Mouse (Mus musculus) left cerebral cortex, postnatal 10 days (tissue): Measurements from ENCODE around the gene Stat1. TPM values are rescaled to one million over a fixed set of nuclear protein-coding genes. Genes with fewer than 3 reads are reported as not detected.
A peak's percentile ranks its signal among the peaks of the same experiment; 100 is the strongest.

ENCODE experiments used
- DNase-seq, 2 experiments: peaks; one replicate each; pipeline ENCODE4 v3.0.0; 2021 to 2022; ENCODE audit warnings: low spot score in 2 of 2, mixed read lengths in 1 of 2; ENCODE audit errors: extremely low spot score in 1 of 2
- intact Hi-C: fragments of 180-260 bp; cut with DNase I; formaldehyde crosslinking; loops from one replicate; pipeline ENCODE4 v1.15.1; 2025
- total RNA-seq, 2 experiments: library from RNA; stranded (reverse); gene quantifications; 2 replicates each; pipeline ENCODE4 v1.2.3; 2021

Stat1 gene
- 10 to 100 TPM; 10.8 to 11.6 TPM for total RNA-seq

GRCm38 (mm10) chr1:52118860-52119591 lies at the start of gene Stat1:
TSS of gene Stat1 (plus strand) at chr1:52119440.
- intact Hi-C loops: no loop called here

GRCm38 (mm10) chr1:52079724-52080367 lies 39.4 kb upstream of the Stat1 start:
- intact Hi-C loops: loop anchor here (5.0 to 10.0 kb wide), 2 partner anchors 73 to 435 kb away; no protein-coding TSS in a partner anchor
- no peak for DNase-seq

More at GRCm38 (mm10) chr1:52118860-52119591, at the start of gene Stat1:
- peak; percentile 63 to 89 for DNase-seq

GRCm38 (mm10) chr1:52080375-52080774 lies 38.9 kb upstream of the Stat1 start:
- no peak for DNase-seq
- intact Hi-C loops: loop anchor here (5.0 to 10.0 kb wide), 2 partner anchors 73 to 436 kb away; no protein-coding TSS in a partner anchor

- no peak for DNase-seq
- intact Hi-C loops: loop anchor here (10.0 kb wide), 1 partner anchor 441 kb away; no protein-coding TSS in a partner anchor
Observed at GRCm38 (mm10) chr1:52086236-52086635, 33.0 kb upstream of the Stat1 start.

GRCm38 (mm10) chr1:52087128-52087527 lies 32.1 kb upstream of the Stat1 start:
- DNase-seq: no peak
- intact Hi-C loops: loop anchor here (10.0 kb wide), 1 partner anchor 442 kb away; no protein-coding TSS in a partner anchor

GRCm38 (mm10) chr1:52088634-52089033 lies 30.6 kb upstream of the Stat1 start:
- no peak for DNase-seq
- intact Hi-C loops: loop anchor here (10.0 kb wide), 1 partner anchor 444 kb away; no protein-coding TSS in a partner anchor

GRCm38 (mm10) chr1:52098618-52099232 lies 20.5 kb upstream of the Stat1 start:
- intact Hi-C loops: loop anchor here (1.0 to 5.0 kb wide), 2 partner anchors 94 to 431 kb away; no protein-coding TSS in a partner anchor

GRCm38 (mm10) chr1:52100496-52100895 lies 18.7 kb upstream of the Stat1 start:
- intact Hi-C loops: no loop called here
- DNase-seq: no peak

More at GRCm38 (mm10) chr1:52098618-52099232, 20.5 kb upstream of the Stat1 start:
- peak in 1 of 2 experiments; percentile 33 for DNase-seq

- no peak for DNase-seq
- intact Hi-C loops: no loop called here
Observed at GRCm38 (mm10) chr1:52102795-52103194, 16.4 kb upstream of the Stat1 start.

GRCm38 (mm10) chr1:52107206-52107605 lies 12.0 kb upstream of the Stat1 start:
- intact Hi-C loops: no loop called here
- no peak for DNase-seq

- intact Hi-C loops: no loop called here
- no peak for DNase-seq
Observed at GRCm38 (mm10) chr1:52111217-52111616, 8.0 kb upstream of the Stat1 start.

- intact Hi-C loops: no loop called here
- DNase-seq: no peak
Observed at GRCm38 (mm10) chr1:52112301-52112700, 6.9 kb upstream of the Stat1 start.

GRCm38 (mm10) chr1:52113067-52113665 lies 6.1 kb upstream of the Stat1 start:
- intact Hi-C loops: no loop called here
- no peak for DNase-seq

GRCm38 (mm10) chr1:52113666-52114069 lies 5.6 kb upstream of the Stat1 start:
- peak; percentile 97 to 99 for DNase-seq
- intact Hi-C loops: no loop called here

GRCm38 (mm10) chr1:52116441-52116840 lies 2.8 kb upstream of the Stat1 start:
- DNase-seq: no peak
- intact Hi-C loops: no loop called here

GRCm38 (mm10) chr1:52117777-52118176 lies 1.5 kb upstream of the Stat1 start:
- intact Hi-C loops: no loop called here
- no peak for DNase-seq

GRCm38 (mm10) chr1:52119691-52120090 lies 451 bp downstream of the Stat1 start:
- DNase-seq: no peak
- intact Hi-C loops: no loop called here

GRCm38 (mm10) chr1:52120191-52120590 lies 951 bp downstream of the Stat1 start:
- DNase-seq: no peak
- intact Hi-C loops: no loop called here

GRCm38 (mm10) chr1:52121052-52121451 lies 1.8 kb downstream of the Stat1 start:
- intact Hi-C loops: no loop called here
- no peak for DNase-seq
